Mouse (Mus musculus) ES-Bruce4 (cell line): ENCODE results near the gene Trappc4.

Experiments
- CTCF ChIP-seq: IDR thresholded peaks from one replicate; pipeline ENCODE4 v1.8.1; 2011; ENCODE audit warnings: low read depth, low read length
- POLR2A ChIP-seq: IDR thresholded peaks from one replicate; pipeline ENCODE4 v1.8.1; 2011; ENCODE audit warnings: low read length; ENCODE audit not compliant: insufficient read depth

- no peak for TF ChIP-seq CTCF
- TF ChIP-seq POLR2A = no peak
These were observed 25.3 kb upstream of the Trappc4 start for GRCm38 (mm10) chr9:44432577-44433185.
